Mouse (Mus musculus) gastrocnemius, adult 2 months (tissue): Measurements from ENCODE around the gene Med16. TPM values are rescaled to one million over a fixed set of nuclear protein-coding genes. Genes with fewer than 3 reads are reported as not detected.

Experiments
- DNase-seq: peaks from one replicate; pipeline ENCODE4 v3.0.0; 2022
- H3K27ac ChIP-seq: fragments of 200-600 bp; 2 replicates; pipeline ENCODE4 v1.8.1; 2022; ENCODE audit warnings: mild to moderate bottlenecking
- H3K4me3 ChIP-seq: fragments of 200-600 bp; 2 replicates; pipeline ENCODE4 v1.8.1; 2022; ENCODE audit warnings: mild to moderate bottlenecking, moderate library complexity
- CTCF ChIP-seq: fragments of 200-600 bp; IDR thresholded peaks from 2 replicates; pipeline ENCODE4 v1.8.1; 2022; ENCODE audit warnings: antibody characterized with exemption, mild to moderate bottlenecking, moderate library complexity
- intact Hi-C: fragments of 180-260 bp; cut with DNase I; formaldehyde crosslinking; loops from one replicate; pipeline ENCODE4 v1.15.1; 2025
- total RNA-seq, 2 experiments: library from RNA; stranded (reverse); gene quantifications; 2 replicates each; pipeline ENCODE4 v1.2.3; 2021

The Med16 gene
- total RNA-seq, 2 experiments from 2014 or later, result 32.6 to 37.2 TPM

GRCm38 (mm10) chr10:79857452-79857811 lies 51.3 kb downstream of the Med16 start:
- peak; percentile 73 for DNase-seq
- intact Hi-C loops, result no loop called here
- Histone ChIP-seq H3K27ac (peak overlapping the region; percentile 100), H3K4me3 (peak overlapping the region; percentile 95)
- no peak for TF ChIP-seq CTCF

DNA sequence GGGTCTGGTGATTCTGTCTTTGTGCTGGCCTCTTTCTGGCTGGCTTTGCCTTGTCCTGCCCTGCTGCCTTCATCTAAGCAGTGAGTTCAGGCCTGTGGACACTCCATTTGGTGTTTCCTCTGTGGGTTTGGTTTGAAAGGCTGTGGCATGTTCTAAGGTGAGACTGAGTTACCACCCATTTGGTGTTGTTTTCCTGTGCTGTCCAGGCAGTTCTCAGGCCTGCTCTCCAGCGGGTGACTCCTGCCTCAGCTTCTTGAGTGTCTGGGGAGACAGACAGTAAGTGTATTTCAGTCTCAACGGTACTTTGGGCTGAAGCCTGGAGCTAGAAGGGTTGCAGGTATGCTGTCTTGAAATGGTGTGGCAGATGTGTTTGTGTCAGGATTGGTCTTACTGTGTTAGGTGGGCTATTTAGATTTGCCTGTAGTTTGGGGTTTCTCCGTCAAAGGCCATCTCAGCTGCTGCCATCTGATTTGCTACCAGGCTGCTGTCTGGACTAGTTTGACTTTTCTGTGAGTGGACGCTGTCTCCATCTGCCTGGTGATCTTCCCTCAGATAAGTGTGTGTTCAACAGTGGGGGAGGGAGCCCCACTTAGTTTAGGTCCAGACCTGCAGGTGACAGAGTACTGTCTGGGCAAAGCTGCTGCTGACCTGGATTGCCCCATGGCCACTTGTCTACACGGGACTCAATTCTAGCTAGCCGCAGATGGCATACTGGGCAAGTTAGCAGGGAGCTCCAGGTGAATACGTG lies 51.8 kb downstream of the Med16 start:
- Histone ChIP-seq H3K4me3 (peak overlapping the region; percentile 95), H3K27ac (peak overlapping the region; percentile 100)
- no peak for TF ChIP-seq CTCF
- DNase-seq, result no peak
- intact Hi-C loops, result no loop called here

DNA sequence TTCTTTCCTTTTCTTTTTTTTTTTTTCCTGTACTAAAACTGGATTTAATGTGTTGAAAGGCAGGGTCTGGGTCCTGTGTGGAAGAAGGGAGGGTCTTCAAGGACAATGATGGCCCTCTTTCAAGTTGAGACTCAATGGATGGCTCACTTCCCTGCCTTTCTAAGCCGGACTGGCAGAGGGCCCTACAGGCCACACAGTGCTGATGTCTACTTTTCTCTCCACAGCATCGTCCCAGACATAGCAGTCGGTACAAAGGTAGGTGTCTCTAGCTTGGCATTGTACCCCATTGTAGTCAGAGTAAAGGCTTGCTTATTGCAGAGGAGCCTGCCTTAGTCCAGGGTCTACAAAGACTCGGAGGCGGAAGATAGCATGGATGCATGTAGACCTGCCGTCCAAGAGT lies 52.4 kb downstream of the Med16 start:
- intact Hi-C loops, result no loop called here

DNA sequence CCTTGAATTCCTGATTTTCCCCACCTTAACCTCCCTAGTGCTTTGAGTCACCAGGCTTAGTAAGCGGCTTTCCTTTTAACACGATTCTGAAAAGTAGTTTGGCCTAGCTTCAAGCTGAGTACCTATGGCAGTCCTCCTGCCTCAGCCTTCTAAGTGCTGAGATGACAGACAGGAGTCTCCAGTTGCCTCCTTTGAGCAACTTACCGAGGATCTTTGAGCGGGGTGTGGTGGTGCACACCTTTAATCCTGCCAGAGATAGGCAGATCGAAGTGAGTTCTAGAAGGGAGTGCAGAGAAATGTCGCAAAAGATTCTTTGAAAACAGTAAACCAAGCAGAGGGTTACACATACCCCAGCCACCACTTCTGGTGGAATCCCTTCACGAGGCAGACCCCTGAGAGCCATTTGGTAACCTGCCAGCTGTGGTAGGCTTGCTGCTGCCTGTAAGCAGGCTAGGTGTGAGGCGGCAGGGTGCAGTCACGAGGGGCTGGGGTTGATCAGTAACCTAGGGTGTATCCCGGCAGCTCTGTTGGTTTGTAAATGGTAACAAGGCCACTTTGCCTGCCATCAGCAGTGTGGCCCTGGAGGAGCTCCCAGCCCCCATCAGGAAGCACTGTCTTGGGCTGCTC lies 53.1 kb downstream of the Med16 start:
- DNase-seq, result no peak
- intact Hi-C loops, result no loop called here
- Histone ChIP-seq H3K4me3 (peak overlapping the region; percentile 95), H3K27ac (peak overlapping the region; percentile 100)
- TF ChIP-seq CTCF, result no peak

More for the DNA sequence above, 52.4 kb downstream of the Med16 start:
- peak overlapping the region; percentile 95 for H3K4me3 ChIP-seq
- H3K27ac ChIP-seq, result peak overlapping the region; percentile 100
- no peak for DNase-seq
- TF ChIP-seq CTCF, result no peak

DNA sequence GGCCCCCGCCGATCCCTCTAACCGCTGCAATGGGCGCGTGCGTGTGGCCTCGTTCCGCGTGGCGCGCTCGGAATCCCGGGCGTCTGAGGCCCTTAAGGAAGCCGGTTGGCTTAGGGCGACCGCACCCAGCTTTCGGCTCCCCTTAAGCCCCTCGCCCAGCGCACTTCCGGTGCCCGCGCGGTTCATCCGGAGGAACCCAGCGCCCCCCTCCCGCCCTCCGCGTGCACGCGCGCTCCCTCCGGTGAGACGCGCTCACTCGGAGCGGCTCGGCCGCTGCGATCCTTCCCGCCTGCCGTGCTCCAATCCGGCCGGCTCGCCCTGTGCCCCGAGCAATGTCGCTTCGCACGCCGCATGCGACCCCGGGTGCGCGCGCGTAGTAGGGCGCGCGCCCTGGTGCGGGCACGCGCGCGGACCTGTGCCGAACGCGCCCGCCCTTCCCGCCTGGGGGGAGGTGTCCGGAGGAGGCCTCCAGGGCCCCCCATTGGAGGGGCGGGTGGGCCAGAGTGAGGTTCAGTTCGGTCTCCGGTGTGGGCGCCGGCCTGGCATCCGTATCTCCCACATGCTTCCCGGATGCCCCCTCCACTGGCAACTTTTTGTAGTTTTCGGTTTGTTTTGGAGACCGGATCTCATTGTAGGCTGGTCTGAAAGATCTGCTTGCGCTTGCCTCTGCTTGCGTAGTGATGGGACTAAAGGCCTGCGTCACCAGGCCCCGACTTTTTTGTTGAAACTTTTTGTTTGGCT lies 53.8 kb downstream of the Med16 start:
- H3K27ac ChIP-seq, result peak overlapping the region; percentile 100
- no peak for TF ChIP-seq CTCF

GRCm38 (mm10) chr10:79853860-79854795 lies 54.6 kb downstream of the Med16 start, which contains the start of gene Ptbp1:
TSS of gene Ptbp1 (plus strand) at chr10:79854427.
- peak; percentile 100 for DNase-seq
- Histone ChIP-seq H3K27ac (peak within 1 kb of the TSS; percentile 100), H3K4me3 (peak within 1 kb of the TSS; percentile 95)
- intact Hi-C loops, result loop anchor here (2.0 to 5.0 kb wide), 3 partner anchors 15 to 72 kb away; no protein-coding TSS in a partner anchor
- TF ChIP-seq CTCF, result no peak

More for the DNA sequence above, 53.8 kb downstream of the Med16 start:
- DNase-seq, result peak; percentile 84
- peak overlapping the region; percentile 95 for H3K4me3 ChIP-seq
- intact Hi-C loops, result loop anchor here (5.0 kb wide), 1 partner anchor 73 kb away; no protein-coding TSS in a partner anchor

GRCm38 (mm10) chr10:79853392-79853791 lies 55.3 kb downstream of the Med16 start:
- TF ChIP-seq CTCF, result no peak
- peak; percentile 97 for DNase-seq
- H3K4me3 ChIP-seq, result peak overlapping the region; percentile 84
- intact Hi-C loops, result loop anchor here (2.0 to 5.0 kb wide), 3 partner anchors 15 to 71 kb away; no protein-coding TSS in a partner anchor
- H3K27ac ChIP-seq, result peak overlapping the region; percentile 99

DNA sequence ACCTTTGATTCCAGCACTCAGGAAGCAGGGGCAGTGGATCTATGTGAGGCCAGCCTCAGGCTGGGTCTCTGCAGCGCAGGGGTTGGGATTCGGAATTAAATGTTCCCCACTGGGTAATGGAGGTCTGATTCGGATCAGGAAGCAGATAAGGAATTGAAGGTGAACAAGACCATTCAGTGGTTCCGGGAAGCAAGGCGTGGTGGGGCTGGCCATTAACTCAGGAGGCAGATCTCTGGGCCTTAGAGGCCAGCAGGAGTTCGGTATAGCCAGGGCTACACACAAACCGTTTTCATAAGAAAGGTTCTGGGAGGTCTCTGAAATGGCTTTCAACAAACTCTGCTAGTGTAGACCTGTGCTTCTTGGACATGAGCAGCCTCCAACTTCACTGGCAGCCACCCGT lies 55.9 kb downstream of the Med16 start:
- no peak for DNase-seq
- Histone ChIP-seq H3K27ac (peak overlapping the region; percentile 99), H3K4me3 (peak overlapping the region; percentile 84)
- no peak for TF ChIP-seq CTCF
- intact Hi-C loops, result loop anchor here (2.0 to 5.0 kb wide), 3 partner anchors 14 to 71 kb away; no protein-coding TSS in a partner anchor

DNA sequence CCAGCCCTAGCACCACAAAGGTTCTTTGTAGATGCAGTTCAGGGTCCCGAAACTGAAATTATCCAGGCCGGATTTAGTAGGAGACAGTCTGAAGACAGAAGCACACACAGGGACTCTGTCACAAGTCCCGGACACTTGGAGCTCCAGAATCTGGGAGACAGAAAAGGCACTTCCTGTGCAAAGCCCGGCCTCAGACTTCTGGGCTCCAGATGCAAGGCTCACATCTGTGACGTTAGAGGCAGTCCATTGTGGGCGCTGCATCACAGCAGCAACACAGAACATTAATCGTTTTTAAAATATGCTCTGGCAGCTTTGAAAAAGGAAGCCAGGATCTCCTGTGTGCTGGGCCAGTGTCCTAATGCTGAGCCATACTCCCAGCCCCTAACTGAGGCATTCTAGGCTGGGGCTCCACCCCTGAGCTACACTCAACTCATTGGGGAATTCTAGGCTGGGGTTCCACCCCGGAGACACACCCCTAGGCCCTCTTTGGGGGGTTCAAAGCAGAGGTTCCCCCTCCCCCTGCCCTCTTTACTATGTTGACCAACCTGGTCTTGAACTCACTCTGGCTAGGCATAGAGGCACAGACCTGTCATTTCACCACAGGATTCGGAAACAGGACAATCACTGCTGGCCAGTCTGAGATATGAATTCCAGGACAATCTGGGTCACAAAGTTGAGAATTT lies 56.5 kb downstream of the Med16 start:
- no peak for TF ChIP-seq CTCF
- intact Hi-C loops, result loop anchor here (2.0 to 5.0 kb wide), 3 partner anchors 13 to 70 kb away; no protein-coding TSS in a partner anchor
- peak; percentile 54 for DNase-seq
- peak overlapping the region; percentile 99 for H3K27ac ChIP-seq
- H3K4me3 ChIP-seq, result peak overlapping the region; percentile 84

DNA sequence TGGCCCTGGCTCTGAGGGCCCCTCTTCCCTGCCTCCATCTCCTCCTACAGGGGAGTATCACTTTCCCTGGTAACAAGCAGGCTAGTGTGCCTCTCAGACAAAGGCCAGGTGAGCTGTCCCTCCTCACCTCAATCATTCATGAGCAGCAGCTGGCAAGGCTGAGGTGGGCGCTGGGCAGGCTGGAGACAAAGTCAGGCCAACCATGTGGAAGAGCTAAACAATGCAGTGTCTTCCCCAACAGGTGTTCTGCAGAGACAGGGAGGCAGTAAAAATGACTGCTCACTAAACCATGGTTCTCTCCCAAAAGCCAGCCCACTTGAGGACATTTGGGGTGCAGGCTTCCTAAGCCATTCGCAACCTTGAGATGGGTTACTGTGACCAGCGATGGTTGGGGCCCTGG lies 57.1 kb downstream of the Med16 start:
- Histone ChIP-seq H3K4me3 (peak overlapping the region; percentile 84), H3K27ac (peak overlapping the region; percentile 99)
- TF ChIP-seq CTCF, result no peak
- no peak for DNase-seq
- intact Hi-C loops, result loop anchor here (2.0 to 5.0 kb wide), 3 partner anchors 13 to 69 kb away; no protein-coding TSS in a partner anchor
